Mouse (Mus musculus): ENCODE results near the gene Xlr4c. TPM values are rescaled to one million over a fixed set of nuclear protein-coding genes. Genes with fewer than 3 reads are reported as not detected.
"Not testable (repeated sequence)": the region's sequence is repeated elsewhere in the genome, so short reads cannot be mapped to it uniquely, and the experiment has no call there.

Xlr4c gene
- polyA plus RNA-seq (2012; rRNA removed) = not detected in 2 replicates

GRCm38 (mm10) chrX:73242821-73243325 lies at the start of gene Xlr4c:
Gene Xlr4c (minus strand): TSS chrX:73243130.
- not testable (repeated sequence) for H3K27me3 ChIP-seq (replicated peaks; ENCODE audit: control insufficient read depth, insufficient read depth, low read length); H3K27ac ChIP-seq (ENCODE audit: insufficient read depth, low read depth, low read length); H3K36me3 ChIP-seq (ENCODE audit: control insufficient read depth, insufficient read depth, low read length); H3K4me3 ChIP-seq (ENCODE audit: insufficient read depth, low read depth, low read length); H3K4me1 ChIP-seq (ENCODE audit: control insufficient read depth, insufficient read depth, low read length); DNase-seq
- 82% methylated on average over 14 of the region's 14 CpGs for WGBS

GRCm38 (mm10) chrX:73265270-73265669 lies 22.3 kb upstream of the Xlr4c start, which contains the start of gene Xlr3c:
Gene Xlr3c (minus strand): TSS chrX:73265390.
- WGBS = 91% methylated on average over 14 of the region's 14 CpGs
- not testable (repeated sequence) for H3K36me3 ChIP-seq (ENCODE audit: control insufficient read depth, insufficient read depth, low read length); DNase-seq; H3K4me1 ChIP-seq (ENCODE audit: control insufficient read depth, insufficient read depth, low read length); H3K27me3 ChIP-seq (replicated peaks; ENCODE audit: control insufficient read depth, insufficient read depth, low read length); H3K4me3 ChIP-seq (ENCODE audit: insufficient read depth, low read depth, low read length); H3K27ac ChIP-seq (ENCODE audit: insufficient read depth, low read depth, low read length)

- H3K27ac ChIP-seq (ENCODE audit: insufficient read depth, low read depth, low read length) = not testable (repeated sequence)
These were observed 19.5 kb upstream of the Xlr4c start for GRCm38 (mm10) chrX:73262428-73262827.

GRCm38 (mm10) chrX:73229288-73229687 lies 13.6 kb downstream of the Xlr4c start:
- DNase-seq = no peak
- WGBS = 28% methylated on average over 3 of the region's 3 CpGs
- Histone ChIP-seq H3K27me3 (replicated peaks; ENCODE audit: control insufficient read depth, insufficient read depth, low read length) (no peaks in the 10 kb centered on the region), H3K4me1 (ENCODE audit: control insufficient read depth, insufficient read depth, low read length) (no peaks in the 10 kb centered on the region), H3K4me3 (ENCODE audit: insufficient read depth, low read depth, low read length) (peak overlapping the region; percentile 76), H3K36me3 (ENCODE audit: control insufficient read depth, insufficient read depth, low read length) (no peaks in the 10 kb centered on the region), H3K27ac (ENCODE audit: insufficient read depth, low read depth, low read length) (no peak overlapping the region)
- TF ChIP-seq POLR2A (IDR thresholded peaks at IDR 0.05; ENCODE audit: low read depth, low read length) (no peak), CTCF (conservative IDR thresholded peaks at IDR 0.05; ENCODE audit: insufficient read depth, insufficient read length, low read depth, low read length) (no peak)

More at GRCm38 (mm10) chrX:73262428-73262827, 19.5 kb upstream of the Xlr4c start:
- not testable (repeated sequence) for H3K27me3 ChIP-seq (replicated peaks; ENCODE audit: control insufficient read depth, insufficient read depth, low read length); DNase-seq; H3K4me3 ChIP-seq (ENCODE audit: insufficient read depth, low read depth, low read length); H3K36me3 ChIP-seq (ENCODE audit: control insufficient read depth, insufficient read depth, low read length); H3K4me1 ChIP-seq (ENCODE audit: control insufficient read depth, insufficient read depth, low read length)
- 69% methylated on average over 1 of the region's 2 CpGs for WGBS

GRCm38 (mm10) chrX:73228606-73229214 lies 14.2 kb downstream of the Xlr4c start:
- Histone ChIP-seq H3K27ac (ENCODE audit: insufficient read depth, low read depth, low read length) (peak overlapping the region; percentile 97), H3K4me1 (ENCODE audit: control insufficient read depth, insufficient read depth, low read length) (no peaks in the 10 kb centered on the region), H3K4me3 (ENCODE audit: insufficient read depth, low read depth, low read length) (peak overlapping the region; percentile 76), H3K27me3 (replicated peaks; ENCODE audit: control insufficient read depth, insufficient read depth, low read length) (no peaks in the 10 kb centered on the region), H3K36me3 (ENCODE audit: control insufficient read depth, insufficient read depth, low read length) (no peaks in the 10 kb centered on the region)
- TF ChIP-seq CTCF (conservative IDR thresholded peaks at IDR 0.05; ENCODE audit: insufficient read depth, insufficient read length, low read depth, low read length) (no peak), POLR2A (IDR thresholded peaks at IDR 0.05; ENCODE audit: low read depth, low read length) (no peak)
- DNase-seq = peak; percentile 66
- WGBS = under 1% methylated on average over 49 of the region's 51 CpGs

GRCm38 (mm10) chrX:73227914-73228605 lies 14.9 kb downstream of the Xlr4c start, which contains the start of gene F8a:
Gene F8a (plus strand): TSS chrX:73228291.
- Histone ChIP-seq H3K36me3 (ENCODE audit: control insufficient read depth, insufficient read depth, low read length) (no peaks in the 10 kb centered on the region), H3K27ac (ENCODE audit: insufficient read depth, low read depth, low read length) (peak within 1 kb of the TSS; percentile 97), H3K27me3 (replicated peaks; ENCODE audit: control insufficient read depth, insufficient read depth, low read length) (no peaks in the 10 kb centered on the region), H3K4me3 (ENCODE audit: insufficient read depth, low read depth, low read length) (peak within 1 kb of the TSS; percentile 76), H3K4me1 (ENCODE audit: control insufficient read depth, insufficient read depth, low read length) (no peaks in the 10 kb centered on the region)
- peak; percentile 74 for TF ChIP-seq POLR2A (IDR thresholded peaks at IDR 0.05; ENCODE audit: low read depth, low read length)
- no peak for TF ChIP-seq CTCF (conservative IDR thresholded peaks at IDR 0.05; ENCODE audit: insufficient read depth, insufficient read length, low read depth, low read length)
- WGBS = 1% methylated on average over 39 of the region's 39 CpGs
- DNase-seq = peak; percentile 89

- no peak for DNase-seq
- 42% methylated on average over 1 of the region's 1 CpGs for WGBS
- H3K4me1 ChIP-seq (ENCODE audit: control insufficient read depth, insufficient read depth, low read length) = no peaks in the 10 kb centered on the region
- no peak overlapping the region for H3K4me3 ChIP-seq (ENCODE audit: insufficient read depth, low read depth, low read length)
- H3K27me3 ChIP-seq (replicated peaks; ENCODE audit: control insufficient read depth, insufficient read depth, low read length) = no peaks in the 10 kb centered on the region
- H3K36me3 ChIP-seq (ENCODE audit: control insufficient read depth, insufficient read depth, low read length) = no peaks in the 10 kb centered on the region
- TF ChIP-seq CTCF (conservative IDR thresholded peaks at IDR 0.05; ENCODE audit: insufficient read depth, insufficient read length, low read depth, low read length) (no peak), POLR2A (IDR thresholded peaks at IDR 0.05; ENCODE audit: low read depth, low read length) (no peak)
- no peak overlapping the region for H3K27ac ChIP-seq (ENCODE audit: insufficient read depth, low read depth, low read length)
These were observed 17.6 kb downstream of the Xlr4c start for GRCm38 (mm10) chrX:73225365-73225764.

- WGBS = 78% methylated on average over 19 of the region's 19 CpGs
- not testable (repeated sequence) for DNase-seq; H3K4me3 ChIP-seq (ENCODE audit: insufficient read depth, low read depth, low read length); H3K4me1 ChIP-seq (ENCODE audit: control insufficient read depth, insufficient read depth, low read length); H3K27me3 ChIP-seq (replicated peaks; ENCODE audit: control insufficient read depth, insufficient read depth, low read length); H3K27ac ChIP-seq (ENCODE audit: insufficient read depth, low read depth, low read length); H3K36me3 ChIP-seq (ENCODE audit: control insufficient read depth, insufficient read depth, low read length)
These were observed 28.9 kb downstream of the Xlr4c start, which contains the start of gene Xlr4b for GRCm38 (mm10) chrX:73213819-73214564. Gene Xlr4b (plus strand): TSS chrX:73214333.

GRCm38 (mm10) chrX:73191934-73192333 lies 51.0 kb downstream of the Xlr4c start, which contains the start of gene Xlr3b:
Gene Xlr3b (plus strand): TSS chrX:73192207.
- 89% methylated on average over 12 of the region's 12 CpGs for WGBS
- peak; percentile 67 for DNase-seq
- not testable (repeated sequence) for H3K27ac ChIP-seq (ENCODE audit: insufficient read depth, low read depth, low read length)

More at GRCm38 (mm10) chrX:73191934-73192333, 51.0 kb downstream of the Xlr4c start, which contains the start of gene Xlr3b:
- H3K27me3 ChIP-seq (replicated peaks; ENCODE audit: control insufficient read depth, insufficient read depth, low read length); H3K4me1 ChIP-seq (ENCODE audit: control insufficient read depth, insufficient read depth, low read length); H3K4me3 ChIP-seq (ENCODE audit: insufficient read depth, low read depth, low read length); H3K36me3 ChIP-seq (ENCODE audit: control insufficient read depth, insufficient read depth, low read length): not testable (repeated sequence)
